Mouse (Mus musculus): Measurements from ENCODE around the gene C2cd4c.

Gene C2cd4c

DNA sequence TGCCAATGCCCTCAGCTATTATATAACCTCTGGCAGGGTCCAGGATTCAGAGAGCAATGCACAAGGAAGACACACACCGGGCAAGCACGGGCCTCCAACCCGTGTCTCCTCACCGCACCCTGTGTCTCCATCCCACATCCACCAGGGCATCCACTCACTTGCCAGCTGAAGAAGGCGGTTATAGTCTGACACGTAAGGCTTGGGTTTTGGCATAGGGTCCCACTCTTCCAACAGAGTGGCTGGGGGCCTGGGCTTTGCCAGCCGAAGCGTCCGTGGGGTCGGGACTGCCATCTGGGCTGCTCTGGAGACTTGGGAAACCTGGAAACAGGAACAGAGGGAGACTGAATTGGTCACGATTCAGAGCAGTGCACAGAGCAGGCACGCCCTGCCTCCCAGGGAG, 34.0 kb downstream of the C2cd4c start:
- DNase-seq (ENCODE audit: extremely low spot score, low read depth, low spot score), result no peak

DNA sequence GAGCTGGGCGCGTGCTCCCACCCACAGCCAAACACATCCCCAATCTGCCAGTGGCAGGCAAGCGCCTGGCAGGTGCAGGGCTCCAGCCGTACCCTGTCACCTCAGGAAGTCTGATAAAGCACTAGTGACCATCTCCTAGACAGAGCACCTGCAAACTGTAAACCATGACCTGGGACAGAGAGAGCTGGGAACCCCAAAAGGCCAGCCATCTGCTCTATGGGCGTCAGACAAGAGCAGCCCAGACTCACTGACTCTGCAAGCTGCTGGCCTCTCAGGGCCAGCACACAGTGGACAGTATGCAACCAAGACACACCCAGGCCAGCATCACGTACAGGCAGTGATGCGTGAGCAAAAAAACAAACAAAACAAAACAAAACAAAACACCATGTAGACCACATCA, 34.9 kb downstream of the C2cd4c start:
- no peak for DNase-seq (ENCODE audit: extremely low spot score, low read depth, low spot score)

DNA sequence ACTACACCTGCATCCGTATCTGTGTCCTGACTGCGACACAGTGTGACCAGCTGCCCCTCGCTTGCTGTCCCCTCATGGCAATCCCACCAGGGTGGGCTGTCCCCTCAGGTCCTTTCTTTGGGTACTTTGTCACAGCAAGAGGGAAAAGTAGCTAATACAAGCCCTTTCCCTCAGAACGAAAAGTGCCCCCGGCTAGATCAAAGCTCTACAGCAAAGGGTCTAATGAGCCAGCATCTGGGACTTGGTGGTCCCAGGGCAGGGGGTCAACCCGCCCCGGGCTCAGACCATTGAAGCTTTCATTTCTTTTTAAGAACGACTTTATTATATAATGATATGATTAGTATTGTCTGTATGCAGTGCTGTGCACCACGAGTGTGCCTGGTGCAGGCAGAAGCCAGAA, 35.5 kb downstream of the C2cd4c start:
- no peak for DNase-seq (ENCODE audit: extremely low spot score, low read depth, low spot score)

DNA sequence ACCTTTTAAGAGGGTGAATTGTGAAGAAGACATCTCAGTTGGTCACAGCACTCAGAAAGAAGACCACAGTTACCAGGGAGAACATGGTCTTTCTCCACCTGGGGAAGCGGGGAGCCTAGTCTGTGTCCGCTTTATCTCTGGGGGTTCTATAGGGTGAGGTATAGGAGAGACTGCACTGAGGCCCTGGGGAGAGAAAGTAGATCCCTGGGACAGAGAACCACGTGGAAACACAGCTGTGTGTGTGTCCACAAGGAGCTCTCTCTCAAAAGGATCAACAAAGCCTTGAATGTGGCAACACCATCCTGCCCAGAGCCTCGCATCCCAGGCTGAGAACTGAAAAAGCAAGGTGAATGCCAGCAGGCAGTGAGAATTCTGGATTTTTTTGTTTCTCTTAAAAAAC, 36.4 kb downstream of the C2cd4c start:
- DNase-seq (ENCODE audit: extremely low spot score, low read depth, low spot score), result no peak

DNA sequence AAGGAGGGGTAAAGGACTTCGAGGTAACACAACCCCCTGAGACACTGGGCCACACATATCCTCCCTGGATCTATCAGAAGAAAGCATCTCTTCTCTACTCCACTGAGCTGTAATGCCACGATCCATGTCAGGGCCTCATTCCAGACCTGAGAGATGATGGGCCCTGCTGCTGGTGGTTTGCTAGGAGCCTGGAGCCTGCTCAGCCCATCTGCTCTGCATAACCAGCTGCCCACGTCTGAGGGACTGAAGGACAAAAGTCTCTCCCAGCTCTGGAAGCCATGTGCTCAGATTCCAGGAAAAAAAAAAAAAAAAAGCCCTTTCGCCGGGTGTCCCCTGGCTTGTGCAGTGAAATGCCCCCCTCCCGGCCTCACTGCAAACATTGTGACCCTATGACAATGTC, 38.1 kb downstream of the C2cd4c start:
- no peak for DNase-seq (ENCODE audit: extremely low spot score, low read depth, low spot score)

DNA sequence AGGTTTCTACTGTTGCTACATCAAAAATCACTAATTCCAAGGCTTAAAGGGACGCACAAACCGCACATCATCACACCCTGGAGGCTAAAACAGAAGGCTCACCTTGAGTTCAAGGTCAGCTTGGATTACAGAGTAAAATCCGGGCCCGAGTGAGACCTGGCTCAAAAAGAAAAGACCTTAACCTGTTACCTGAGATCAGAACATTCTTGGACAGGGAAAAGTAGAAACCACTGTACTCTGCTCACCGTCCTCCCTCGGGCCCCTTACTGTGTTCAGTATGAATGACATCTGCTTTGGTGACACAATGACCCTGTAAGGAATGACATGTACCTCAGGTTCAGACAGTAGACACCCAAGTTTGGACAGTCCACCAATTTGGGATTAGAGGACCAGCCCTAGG, 39.0 kb downstream of the C2cd4c start:
- no peak for DNase-seq (ENCODE audit: extremely low spot score, low read depth, low spot score)

DNA sequence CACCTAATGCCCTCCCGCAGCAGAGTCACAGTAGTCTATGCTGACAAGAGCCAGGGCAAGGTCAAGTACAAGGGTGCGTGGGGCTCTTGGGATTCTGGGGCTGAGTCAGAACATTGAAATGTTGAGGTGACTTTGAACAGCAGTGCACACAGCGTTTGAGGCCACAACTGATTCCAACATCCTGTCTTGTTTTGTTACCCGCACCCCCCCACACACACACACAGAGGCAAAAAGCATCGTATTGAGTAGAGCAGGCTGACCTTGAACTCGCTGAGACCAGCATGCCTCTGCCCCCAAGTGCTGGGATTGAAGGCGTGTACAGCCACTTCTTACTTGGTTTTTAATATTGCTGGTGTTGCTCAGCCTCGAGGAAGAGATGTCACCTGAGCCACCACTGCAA, 39.5 kb downstream of the C2cd4c start:
- no peak for DNase-seq (ENCODE audit: extremely low spot score, low read depth, low spot score)

DNA sequence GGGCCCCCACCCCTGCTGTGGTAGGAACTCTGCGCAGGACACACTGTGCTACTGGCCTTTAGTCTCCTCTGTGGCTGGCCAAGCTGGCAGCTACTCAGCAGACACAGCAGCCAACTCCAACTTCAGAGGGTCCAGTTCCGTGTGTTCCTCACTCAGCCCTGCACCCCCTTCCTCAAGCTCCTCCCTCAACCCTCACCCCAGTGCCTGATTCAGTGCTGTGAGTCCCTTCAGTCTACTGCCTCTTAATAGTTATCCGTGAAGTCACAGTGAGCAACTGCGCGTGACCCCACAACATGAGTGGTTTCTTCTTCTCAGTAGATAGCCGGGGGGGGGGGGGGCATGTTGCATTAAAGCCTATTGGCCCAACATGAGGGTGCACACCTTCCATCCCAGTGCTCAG, 40.2 kb downstream of the C2cd4c start:
- no peak for DNase-seq (ENCODE audit: extremely low spot score, low read depth, low spot score)

DNA sequence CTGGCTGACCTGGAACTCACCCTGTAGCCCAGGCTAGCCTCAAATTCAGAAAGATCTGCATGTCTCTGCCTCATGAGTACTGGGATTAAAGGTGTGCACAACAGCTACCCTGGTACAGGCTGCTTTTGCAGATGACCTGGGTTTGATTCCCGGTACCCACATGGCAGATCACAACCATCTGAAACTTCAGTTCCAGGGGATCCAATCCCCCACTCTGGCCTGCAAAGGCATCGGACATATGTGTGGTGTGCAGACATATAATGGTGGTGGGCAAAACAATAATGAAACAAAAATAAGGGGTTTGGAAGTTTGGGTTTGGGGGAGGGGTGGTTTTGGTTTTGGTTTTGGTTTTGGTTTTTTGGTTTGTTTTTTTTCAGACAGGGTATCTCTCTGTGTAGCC, 42.5 kb downstream of the C2cd4c start:
- DNase-seq (ENCODE audit: extremely low spot score, low read depth, low spot score), result no peak

DNA sequence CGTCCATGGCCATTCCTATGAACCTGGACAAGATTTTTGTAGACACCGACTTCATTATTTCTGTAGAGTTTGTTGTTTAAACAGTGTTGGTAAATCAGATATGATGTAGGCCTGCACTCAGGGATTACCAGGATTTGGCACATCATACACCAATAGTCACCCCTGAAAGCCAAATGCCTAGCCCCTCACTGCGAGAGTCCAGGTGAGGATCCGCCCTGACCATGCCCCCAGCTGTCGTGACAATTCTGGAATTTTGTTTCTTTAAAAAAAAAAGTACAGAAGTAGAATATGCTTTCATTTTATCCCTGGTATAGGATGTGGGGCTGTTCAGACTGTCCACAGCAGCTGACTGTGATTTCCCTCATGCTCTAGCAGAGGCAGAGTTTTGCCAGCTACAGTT, 43.9 kb downstream of the C2cd4c start:
- no peak for DNase-seq (ENCODE audit: extremely low spot score, low read depth, low spot score)

DNA sequence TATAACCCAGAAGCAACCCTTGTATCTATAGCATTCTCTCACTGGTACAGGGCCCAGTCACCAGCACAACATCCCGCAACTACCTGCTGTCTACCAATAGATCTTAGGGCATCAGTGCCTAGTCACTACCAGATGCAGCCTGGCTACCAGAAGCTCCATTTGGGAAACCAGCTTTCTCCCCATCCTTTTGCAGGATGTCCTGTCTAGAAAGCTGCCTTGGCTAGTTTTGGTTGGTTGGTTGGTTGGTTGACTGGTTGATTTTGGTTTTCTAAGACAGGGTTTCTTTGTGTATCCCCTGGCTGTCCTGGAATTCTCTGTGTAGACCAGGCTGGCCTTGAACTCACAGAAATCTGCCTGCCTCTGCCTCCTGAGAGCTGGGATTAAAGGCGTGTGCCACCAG, 54.1 kb downstream of the C2cd4c start:
- DNase-seq (ENCODE audit: extremely low spot score, low read depth, low spot score), result no peak

DNA sequence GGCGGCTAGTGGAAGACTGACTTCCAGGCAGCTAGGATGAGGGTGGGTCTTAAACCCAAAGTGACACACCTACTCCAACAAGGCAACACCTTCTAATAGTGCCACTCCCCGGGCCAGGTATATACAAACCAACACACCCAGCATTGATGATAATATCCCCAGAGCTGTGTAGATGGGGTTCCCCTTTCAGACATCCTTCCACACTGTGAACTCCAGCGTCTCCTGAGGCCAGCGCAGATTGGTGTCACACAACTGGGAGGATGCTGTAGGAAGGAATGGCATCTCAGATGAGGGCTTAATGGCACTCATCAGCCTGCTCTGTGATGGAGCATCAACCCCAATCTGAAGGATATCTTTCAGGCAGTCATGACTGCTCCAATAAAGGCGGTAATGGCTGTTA, 56.3 kb downstream of the C2cd4c start:
- no peak for DNase-seq (ENCODE audit: extremely low spot score, low read depth, low spot score)

DNA sequence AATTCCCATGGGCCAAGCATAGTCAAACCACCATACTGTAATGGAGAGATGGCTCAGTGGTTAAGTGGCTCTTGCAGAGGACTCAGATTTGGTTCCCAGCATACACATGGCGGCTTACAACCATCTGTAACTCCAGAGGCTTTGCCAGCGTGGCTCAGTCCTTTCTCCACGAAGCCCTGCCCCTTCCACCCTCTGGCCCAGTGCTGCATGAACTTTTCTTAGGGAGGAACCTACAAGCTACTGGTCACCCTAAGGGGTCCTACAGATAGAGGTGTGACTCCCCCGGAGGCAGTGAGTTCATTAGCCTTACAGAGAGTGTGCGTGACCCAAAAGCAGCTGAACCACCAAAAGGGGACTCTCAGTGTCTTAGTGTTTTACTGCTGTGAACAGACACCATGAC, 56.9 kb downstream of the C2cd4c start:
- no peak for DNase-seq (ENCODE audit: extremely low spot score, low read depth, low spot score)
